Mouse (Mus musculus) monocyte, adult 59 days (primary cell): ENCODE results near the gene Hist1h3g. TPM values are rescaled to one million over a fixed set of nuclear protein-coding genes. Genes with fewer than 3 reads are reported as not detected.

ENCODE experiments used
- total RNA-seq, 2 experiments: library from RNA; stranded (reverse); gene quantifications; one replicate each; pipeline ENCODE4 v1.2.4; 2023

The Hist1h3g gene
- total RNA-seq, 2 experiments from 2014 or later = 4.0 to 7.1 TPM

Other genes with a start within 250 kb of the Hist1h3g start
- gene Zfp322a, start 166.2 kb upstream of the Hist1h3g start, total RNA-seq = 10 to 100 TPM; 14.1 to 14.9 TPM
- gene Abt1, start 111.6 kb upstream of the Hist1h3g start, total RNA-seq = 1 to 10 TPM; 8.0 to 9.6 TPM
- not detected for gene Btn1a1, start 69.5 kb upstream of the Hist1h3g start, total RNA-seq
- not detected for gene Btn2a2, start 46.6 kb upstream of the Hist1h3g start, total RNA-seq
- gene Hist1h4h, start 4.4 kb upstream of the Hist1h3g start, total RNA-seq = 100 to 1,000 TPM; 288 to 289 TPM
- gene Hist1h2af, start 1.5 kb upstream of the Hist1h3g start, total RNA-seq = 10 to 100 TPM; 13.0 to 16.8 TPM
- gene Hist1h2bh, start 8.0 kb downstream of the Hist1h3g start, total RNA-seq = 1 to 10 TPM; 5.8 to 8.7 TPM
- gene Hist1h3f, start 8.6 kb downstream of the Hist1h3g start, total RNA-seq = 10 to 100 TPM; 46.7 to 47.0 TPM
- gene Hist1h4f, start 16.2 kb downstream of the Hist1h3g start, total RNA-seq = 100 to 1,000 TPM in 1 of 2 experiments, 10 to 100 TPM in 1; 82.9 to 103 TPM
- 10 to 100 TPM; 41.3 to 48.8 TPM for gene Hist1h1d, start 17.8 kb downstream of the Hist1h3g start, total RNA-seq
- 100 to 1,000 TPM; 229 to 249 TPM for gene Hist1h3e, start 26.9 kb downstream of the Hist1h3g start, total RNA-seq
- 10 to 100 TPM; 17.9 to 24.4 TPM for gene Hist1h2ae, start 35.8 kb downstream of the Hist1h3g start, total RNA-seq
- gene Hist1h2bg, start 36.0 kb downstream of the Hist1h3g start, total RNA-seq = 100 to 1,000 TPM; 418 to 452 TPM
- gene Hist1h2bf, start 38.8 kb downstream of the Hist1h3g start, total RNA-seq = 100 to 1,000 TPM; 146 to 182 TPM
- gene Hist1h2ad, start 39.0 kb downstream of the Hist1h3g start, total RNA-seq = 10 to 100 TPM; 32.0 to 39.2 TPM
- gene Hist1h3d, start 40.3 kb downstream of the Hist1h3g start, total RNA-seq = 10 to 100 TPM; 24.7 to 26.8 TPM
- 100 to 1,000 TPM; 179 to 193 TPM for gene Hist1h4d, start 46.2 kb downstream of the Hist1h3g start, total RNA-seq
- 10 to 100 TPM; 24.2 to 27.4 TPM for gene Hist1h2be, start 85.7 kb downstream of the Hist1h3g start, total RNA-seq
- 100 to 1,000 TPM; 580 to 629 TPM for gene Hist1h1e, start 87.1 kb downstream of the Hist1h3g start, total RNA-seq
- 10 to 100 TPM; 16.6 to 18.1 TPM for gene Hist1h2ac, start 148.5 kb downstream of the Hist1h3g start, total RNA-seq
- 10 to 100 TPM; 36.5 to 38.0 TPM for gene Hist1h2bc, start 148.8 kb downstream of the Hist1h3g start, total RNA-seq
- gene Hist1h1t, start 160.4 kb downstream of the Hist1h3g start, total RNA-seq = under 1 TPM in 1 of 2 experiments, not detected in 1; 0.73 TPM
- gene Hist1h4c, start 163.0 kb downstream of the Hist1h3g start, total RNA-seq = 100 to 1,000 TPM; 164 to 221 TPM
- 100 to 1,000 TPM; 136 to 146 TPM for gene Hfe, start 175.4 kb downstream of the Hist1h3g start, total RNA-seq
- 1,000 to 10,000 TPM; 1,025 to 1,075 TPM for gene Hist1h1c, start 203.4 kb downstream of the Hist1h3g start, total RNA-seq
- gene Hist1h3c, start 210.2 kb downstream of the Hist1h3g start, total RNA-seq = 1 to 10 TPM; 5.7 to 5.9 TPM
- 10 to 100 TPM; 58.8 to 70.5 TPM for gene Hist1h2bb, start 211.3 kb downstream of the Hist1h3g start, total RNA-seq
- gene Hist1h2ab, start 215.7 kb downstream of the Hist1h3g start, total RNA-seq = 10 to 100 TPM; 44.8 to 51.5 TPM
- 10 to 100 TPM; 32.0 to 33.9 TPM for gene Hist1h3b, start 216.8 kb downstream of the Hist1h3g start, total RNA-seq
- gene Hist1h4b, start 221.6 kb downstream of the Hist1h3g start, total RNA-seq = 100 to 1,000 TPM in 1 of 2 experiments, 10 to 100 TPM in 1; 84.1 to 109 TPM
- gene Hist1h4a, start 225.8 kb downstream of the Hist1h3g start, total RNA-seq = 100 to 1,000 TPM; 158 to 172 TPM
- 100 to 1,000 TPM; 333 to 340 TPM for gene Hist1h3a, start 227.0 kb downstream of the Hist1h3g start, total RNA-seq
- 10 to 100 TPM; 34.1 to 37.9 TPM for gene Hist1h1a, start 228.2 kb downstream of the Hist1h3g start, total RNA-seq
- not detected for gene Trim38, start 234.5 kb downstream of the Hist1h3g start, total RNA-seq